Mouse (Mus musculus) kidney, embryonic 14.5 days (tissue): Measurements from ENCODE around the gene Polm. TPM values are rescaled to one million over a fixed set of nuclear protein-coding genes. Genes with fewer than 3 reads are reported as not detected.

Experiments
- ATAC-seq: fragments of 200-750 bp; cut with Nextera tagmentation; 2 replicates; pipeline ENCODE4 v1.8.0; 2017; ENCODE audit warnings: moderate number of reproducible peaks, mild to moderate bottlenecking, moderate TSS enrichment, moderate library complexity; ENCODE audit not compliant: low FRiP score, low TSS enrichment
- H3K27ac ChIP-seq: fragments of 300-500 bp; sonication (generic); 2 replicates; pipeline ENCODE4 v1.5.1; 2014; ENCODE audit warnings: low read depth, mild to moderate bottlenecking, low read length, moderate library complexity, mixed read lengths
- H3K27me3 ChIP-seq: fragments of 300-500 bp; sonication (generic); 2 replicates; pipeline ENCODE4 v1.6.1; 2014; ENCODE audit warnings: mild to moderate bottlenecking, low read length; ENCODE audit not compliant: control insufficient read depth, insufficient read depth
- H3K36me3 ChIP-seq: fragments of 300-500 bp; sonication (generic); 2 replicates; pipeline ENCODE4 v1.6.1; 2014; ENCODE audit warnings: low read length, mixed read lengths; ENCODE audit not compliant: control insufficient read depth, insufficient read depth
- H3K4me1 ChIP-seq: fragments of 300-500 bp; sonication (generic); 2 replicates; pipeline ENCODE4 v1.6.1; 2014; ENCODE audit warnings: low read length, mixed read lengths; ENCODE audit not compliant: control insufficient read depth, insufficient read depth
- H3K4me2 ChIP-seq: fragments of 300-500 bp; sonication (generic); replicated peaks from 2 replicates; pipeline ENCODE4 v1.6.1; 2014; ENCODE audit warnings: low read depth, mild to moderate bottlenecking, low read length
- H3K4me3 ChIP-seq: fragments of 300-500 bp; sonication (generic); 2 replicates; pipeline ENCODE4 v1.5.1; 2014; ENCODE audit warnings: mild to moderate bottlenecking, low read length
- H3K9ac ChIP-seq: fragments of 300-500 bp; sonication (generic); 2 replicates; pipeline ENCODE4 v1.6.1; 2014; ENCODE audit warnings: low read depth, mild to moderate bottlenecking, low read length, moderate library complexity
- H3K9me3 ChIP-seq: fragments of 300-500 bp; sonication (generic); 2 replicates; pipeline ENCODE4 v1.6.1; 2016; ENCODE audit warnings: low read length; ENCODE audit not compliant: control insufficient read depth
- WGBS: fragments of 180-500 bp; shearing (Covaris S2); extraction: QIAGEN DNeasy Blood & Tissue Kit; methylation state at CpG from one replicate; pipeline ENCODE4 v1.1.7; 2014; 5-methylcytosine and 5-hydroxymethylcytosine counted together
- polyA plus RNA-seq: library from polyadenylated mRNA; unstranded; fragments of >200 nt; fragmentation: Nextera tagmentation; extraction: Ambion mirVana; gene quantifications from 2 replicates; pipeline ENCODE4 v1.2.1, GENCODE M21; 2014

Gene Polm
- polyA plus RNA-seq = 6.6 and 9.1 TPM in 2 replicates

DNA sequence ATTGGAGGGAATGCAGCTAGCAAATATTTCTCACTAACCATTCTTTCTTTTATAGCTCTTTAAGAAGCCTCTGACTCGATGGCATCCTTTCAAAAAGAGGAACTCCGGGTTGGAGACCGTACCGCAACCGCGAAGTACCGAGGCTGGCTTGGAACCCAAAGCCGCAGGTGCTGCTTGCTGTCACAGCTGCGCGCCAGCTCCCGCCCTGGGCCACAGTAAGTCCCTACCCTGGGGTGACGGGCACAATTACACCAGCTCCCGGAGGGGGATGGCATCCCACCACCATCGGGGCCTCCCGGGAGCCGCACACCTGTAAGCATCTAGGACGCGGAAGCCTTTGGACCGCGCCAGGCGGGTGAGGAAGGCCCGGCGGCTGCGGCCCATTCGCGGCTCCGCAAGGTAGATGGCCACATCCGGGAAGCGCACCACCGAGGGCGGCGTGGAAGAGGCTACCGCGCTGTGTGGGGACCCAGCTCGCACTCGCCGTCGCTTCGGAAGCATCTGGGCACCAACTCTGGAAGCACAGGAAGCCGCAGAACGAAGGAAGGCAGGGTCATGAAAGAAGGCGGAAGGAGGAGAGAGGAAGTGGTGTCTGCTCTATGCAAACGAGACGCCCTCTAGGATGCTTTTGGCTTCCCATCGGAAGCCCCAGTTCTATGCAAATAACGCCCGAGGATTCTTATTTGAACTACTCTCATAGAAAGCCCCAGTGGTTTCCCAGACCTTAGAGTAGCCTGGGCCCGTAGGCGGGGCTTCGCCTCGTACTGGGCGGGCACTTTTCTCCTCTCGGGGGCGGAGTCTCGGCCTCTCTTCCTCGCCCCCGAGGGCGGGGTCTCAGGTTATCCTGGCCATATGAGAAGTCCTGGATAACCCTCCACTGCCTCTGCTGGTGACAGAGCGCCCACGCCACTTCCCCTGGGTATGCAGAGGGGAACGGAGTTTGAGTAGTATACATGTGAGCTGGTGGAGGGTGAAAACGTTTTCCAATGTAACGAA, at the start of gene Polm:
Gene Polm, minus strand, starts transcription at position 766 of the 996 bp plus-strand sequence.
- no peaks in the 10 kb centered on the region for H3K27me3 ChIP-seq
- H3K9me3 ChIP-seq = no peaks in the 10 kb centered on the region
- H3K4me1 ChIP-seq = no peaks in the 10 kb centered on the region; the same call in 1 of the 2 replicates
- peak within 1 kb of the TSS; percentile 70 for H3K9ac ChIP-seq
- H3K4me2 ChIP-seq = peak within 1 kb of the TSS; percentile 88
- H3K4me3 ChIP-seq = peak within 1 kb of the TSS; percentile 74
- H3K36me3 ChIP-seq = peaks cover 11% of the 10 kb centered on the region; the same call in 1 of the 2 replicates
- peak within 1 kb of the TSS; percentile 80 for H3K27ac ChIP-seq
- peak; percentile 97 for ATAC-seq
- WGBS = under 1% methylated on average over 63 of the region's 63 CpGs

DNA sequence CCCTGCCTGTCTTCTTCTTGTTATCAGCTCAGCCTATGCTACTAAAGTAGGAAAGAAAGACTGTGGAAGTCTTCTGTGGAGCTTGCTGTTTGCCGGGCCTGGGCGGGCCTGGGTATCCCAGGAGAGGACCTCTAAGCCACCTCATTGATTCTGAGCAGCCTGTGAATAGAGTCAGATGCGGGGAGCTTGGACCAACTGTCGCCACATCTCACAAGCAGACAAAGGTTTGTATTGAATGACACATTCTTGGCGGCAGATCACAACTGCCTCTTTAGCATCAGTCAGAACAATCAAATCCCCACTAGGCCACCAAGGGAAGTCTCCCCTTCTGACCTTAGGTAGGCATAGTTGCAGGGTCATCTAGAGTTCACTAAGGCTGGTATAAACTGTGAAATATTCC, 49.4 kb upstream of the Polm start:
- Histone ChIP-seq H3K27me3 (no peaks in the 10 kb centered on the region), H3K36me3 (no peaks in the 10 kb centered on the region), H3K4me2 (no peak overlapping the region), H3K9me3 (no peaks in the 10 kb centered on the region), H3K27ac (no peak overlapping the region), H3K4me1 (peaks cover 7% of the 10 kb centered on the region; the same call in 1 of the 2 replicates), H3K9ac (no peak overlapping the region), H3K4me3 (no peak overlapping the region)
- WGBS = 64% methylated on average over 5 of the region's 5 CpGs
- no peak for ATAC-seq

DNA sequence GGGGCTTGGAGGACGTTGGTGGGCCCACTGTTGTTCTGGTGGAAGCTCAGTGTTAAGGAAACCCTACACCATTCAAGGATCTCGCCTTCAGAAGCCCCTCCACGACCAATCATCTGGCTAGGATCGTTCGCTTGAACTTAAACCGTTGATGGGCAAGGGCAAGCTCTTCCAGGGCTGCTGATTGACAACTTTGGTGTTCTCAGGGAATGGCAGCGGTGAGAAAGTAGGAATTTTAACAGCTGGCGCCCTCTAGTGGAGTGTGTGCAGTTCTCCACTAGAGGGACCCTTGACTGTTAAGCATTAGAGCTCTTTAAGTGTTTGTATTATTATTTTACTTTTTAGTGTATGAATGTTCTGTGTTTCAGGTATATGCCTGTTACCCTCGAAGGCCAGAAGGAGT, 48.4 kb upstream of the Polm start:
- H3K4me2 ChIP-seq = no peak overlapping the region
- WGBS = 15% methylated on average over 9 of the region's 9 CpGs
- H3K36me3 ChIP-seq = no peaks in the 10 kb centered on the region
- no peaks in the 10 kb centered on the region for H3K4me1 ChIP-seq
- no peaks in the 10 kb centered on the region for H3K9me3 ChIP-seq
- no peaks in the 10 kb centered on the region for H3K27me3 ChIP-seq
- H3K27ac ChIP-seq = no peak overlapping the region
- H3K4me3 ChIP-seq = no peak overlapping the region
- peak; percentile 44; the same call in 1 of the 2 replicates for ATAC-seq
- no peak overlapping the region for H3K9ac ChIP-seq

DNA sequence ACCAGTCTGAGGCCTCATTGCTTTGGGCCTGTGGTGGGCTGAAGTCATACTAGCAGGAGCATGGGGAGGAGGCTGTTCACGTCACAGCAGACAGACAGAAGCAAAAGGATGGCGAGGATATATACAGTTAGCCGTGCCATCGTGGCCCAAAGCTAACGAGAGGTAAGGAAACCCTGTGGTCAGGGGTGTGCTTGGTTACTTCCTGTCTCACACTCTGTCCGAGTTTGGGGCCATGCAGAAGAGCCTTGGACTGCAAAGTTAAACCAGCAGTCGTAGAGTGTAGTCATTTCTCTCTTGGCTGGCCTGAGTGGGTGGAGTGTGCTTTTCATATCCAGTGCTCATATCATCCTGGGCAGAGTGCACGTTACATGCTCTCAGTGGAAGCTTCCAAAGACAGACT, 44.7 kb upstream of the Polm start:
- H3K36me3 ChIP-seq = no peaks in the 10 kb centered on the region
- WGBS = 66% methylated on average over 8 of the region's 8 CpGs
- no peak overlapping the region for H3K4me3 ChIP-seq
- H3K27me3 ChIP-seq = no peaks in the 10 kb centered on the region
- peaks cover 4% of the 10 kb centered on the region; the same call in 1 of the 2 replicates for H3K4me1 ChIP-seq
- no peak overlapping the region for H3K27ac ChIP-seq
- H3K4me2 ChIP-seq = no peak overlapping the region
- H3K9ac ChIP-seq = no peak overlapping the region
- H3K9me3 ChIP-seq = no peaks in the 10 kb centered on the region
- no peak for ATAC-seq

DNA sequence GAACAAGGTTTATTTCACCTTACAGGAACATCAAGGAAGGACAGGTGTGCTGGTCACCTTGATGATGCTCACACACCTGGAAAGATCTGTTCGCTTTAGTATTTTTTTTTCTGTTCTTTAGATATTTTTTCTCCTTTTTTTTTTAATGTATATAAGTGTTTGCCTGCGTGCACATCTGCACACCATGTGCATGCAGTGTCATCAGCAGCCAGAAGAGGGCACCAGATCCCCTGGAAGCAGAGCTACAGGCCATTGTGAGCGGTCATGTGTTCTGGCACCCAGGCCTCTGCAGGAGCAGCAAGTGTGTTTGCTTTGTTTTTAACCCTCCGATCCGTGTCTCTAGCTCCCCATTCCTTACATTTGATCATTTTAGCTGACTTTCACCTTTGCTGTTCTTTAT, 42.1 kb upstream of the Polm start:
- Histone ChIP-seq H3K27me3 (no peaks in the 10 kb centered on the region), H3K9me3 (no peaks in the 10 kb centered on the region), H3K4me3 (no peak overlapping the region), H3K4me2 (no peak overlapping the region), H3K36me3 (peaks cover 11% of the 10 kb centered on the region), H3K4me1 (peaks cover 9% of the 10 kb centered on the region; the same call in 1 of the 2 replicates), H3K9ac (no peak overlapping the region), H3K27ac (no peak overlapping the region)
- 65% methylated on average over 5 of the region's 5 CpGs for WGBS
- ATAC-seq = no peak

DNA sequence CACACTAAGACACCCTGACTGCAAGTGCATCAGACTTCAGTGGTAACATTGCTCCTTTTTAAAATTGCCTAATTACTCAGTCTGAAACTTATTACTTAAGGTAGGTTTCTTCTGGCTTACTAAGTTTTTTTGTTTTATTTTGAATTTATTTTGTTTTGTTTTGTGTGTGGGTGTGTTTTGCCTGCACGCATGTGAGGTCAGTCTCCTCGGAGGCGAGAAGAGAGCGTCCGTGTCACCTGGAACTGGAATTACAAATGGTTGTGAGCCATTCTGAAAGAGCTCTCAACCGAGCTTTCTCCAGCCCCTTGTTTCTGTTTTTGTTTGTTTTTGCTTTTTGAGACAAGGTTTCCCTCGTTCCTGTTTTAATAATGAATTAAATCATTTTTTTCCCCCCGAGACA, 40.8 kb upstream of the Polm start:
- Histone ChIP-seq H3K36me3 (peaks cover 24% of the 10 kb centered on the region), H3K9me3 (no peaks in the 10 kb centered on the region), H3K4me3 (peak overlapping the region; percentile 71), H3K4me1 (peaks cover 9% of the 10 kb centered on the region; the same call in 1 of the 2 replicates), H3K27ac (peak overlapping the region; percentile 81; the same call in 1 of the 2 replicates), H3K27me3 (no peaks in the 10 kb centered on the region), H3K9ac (peak overlapping the region; percentile 53; the same call in 1 of the 2 replicates), H3K4me2 (peak overlapping the region; percentile 43)
- ATAC-seq = no peak
- WGBS = 23% methylated on average over 8 of the region's 8 CpGs

DNA sequence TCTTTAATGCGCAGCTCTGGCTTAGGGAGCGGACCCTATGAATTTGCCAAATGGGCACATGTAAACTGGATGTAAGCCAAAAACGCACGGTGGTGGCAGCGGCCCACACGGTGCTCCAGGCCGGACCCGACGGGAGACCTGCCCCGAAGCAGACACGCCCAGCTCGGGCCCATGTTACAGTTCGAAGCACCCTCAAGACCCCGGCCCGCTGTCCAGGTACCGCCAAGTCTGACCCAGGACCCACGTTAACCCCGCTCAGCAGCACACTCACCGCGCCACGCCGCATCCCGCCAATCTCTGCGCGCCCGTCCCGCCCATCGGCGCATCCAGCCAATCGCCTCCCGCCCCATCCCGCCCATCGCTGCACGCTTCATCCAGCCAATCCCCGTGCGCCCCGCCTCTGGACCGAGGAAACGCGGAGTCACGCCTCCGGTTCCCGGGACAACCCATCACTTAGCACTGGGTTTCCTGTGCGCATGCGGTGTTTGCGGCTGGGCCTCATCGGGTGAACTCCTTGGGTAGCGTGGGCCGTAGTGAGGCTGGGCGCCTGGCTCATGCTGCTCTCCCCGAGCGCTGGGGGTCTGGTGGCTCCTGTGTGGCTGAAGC, 40.2 kb upstream of the Polm start, which contains the start of gene Pold2:
Gene Pold2, minus strand, starts transcription at position 372 of the 606 bp plus-strand sequence.
- under 1% methylated on average over 52 of the region's 52 CpGs for WGBS
- peaks cover 29% of the 10 kb centered on the region for H3K36me3 ChIP-seq
- H3K4me2 ChIP-seq = peak within 1 kb of the TSS; percentile 68
- H3K9ac ChIP-seq = peak within 1 kb of the TSS; percentile 71
- H3K9me3 ChIP-seq = no peaks in the 10 kb centered on the region
- no peaks in the 10 kb centered on the region for H3K27me3 ChIP-seq
- peak within 1 kb of the TSS; percentile 71 for H3K4me3 ChIP-seq
- peak; percentile 99 for ATAC-seq
- peak within 1 kb of the TSS; percentile 81; the same call in 1 of the 2 replicates for H3K27ac ChIP-seq
- peaks cover 9% of the 10 kb centered on the region; the same call in 1 of the 2 replicates for H3K4me1 ChIP-seq

DNA sequence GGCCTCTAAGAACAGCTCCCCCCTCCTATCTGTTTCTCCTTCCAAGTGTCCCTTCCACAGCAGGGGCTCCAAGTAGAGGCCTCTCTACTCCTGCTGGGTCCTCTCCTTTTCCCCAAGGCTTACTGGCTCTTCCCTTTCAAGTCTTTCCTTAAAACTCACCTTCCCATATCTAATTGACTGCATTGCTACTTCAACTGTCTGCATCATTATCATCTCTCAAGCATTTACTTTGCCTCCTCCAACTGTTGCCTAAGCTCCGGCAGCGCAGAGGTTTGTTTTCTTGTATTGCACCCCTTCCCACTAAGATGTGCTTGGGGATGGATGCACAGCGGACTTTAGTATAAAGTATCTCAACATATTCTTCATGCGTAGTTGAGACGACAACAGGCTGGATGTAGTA, 39.6 kb upstream of the Polm start:
- WGBS = under 1% methylated on average over 5 of the region's 5 CpGs
- Histone ChIP-seq H3K36me3 (peaks cover 35% of the 10 kb centered on the region), H3K4me2 (peak overlapping the region; percentile 68), H3K27ac (peak overlapping the region; percentile 10; the same call in 1 of the 2 replicates), H3K9ac (peak overlapping the region; percentile 71), H3K4me1 (peaks cover 9% of the 10 kb centered on the region; the same call in 1 of the 2 replicates), H3K9me3 (no peaks in the 10 kb centered on the region), H3K27me3 (no peaks in the 10 kb centered on the region), H3K4me3 (peak overlapping the region; percentile 71)
- ATAC-seq = no peak
